Mouse (Mus musculus) CH12.LX (cell line): ENCODE data around the gene Sae1. TPM values are rescaled to one million over a fixed set of nuclear protein-coding genes. Genes with fewer than 3 reads are reported as not detected.

ENCODE experiments used
- DNase-seq: peaks from one replicate; pipeline ENCODE4 v3.0.0-alpha.2; 2013; ENCODE audit errors: extremely low read depth
- H3K27ac ChIP-seq: 2 replicates; pipeline ENCODE4 v1.5.1; 2012; ENCODE audit warnings: low read depth, mild to moderate bottlenecking, control low read depth, moderate library complexity; ENCODE audit not compliant: insufficient read depth
- H3K27me3 ChIP-seq: replicated peaks from 2 replicates; pipeline ENCODE3; 2012; ENCODE audit warnings: inconsistent platforms
- H3K36me3 ChIP-seq, 2 experiments: replicated peaks in 1 of 2; 2 replicates each; pipeline versions ENCODE3 to v1.6.1; 2012; ENCODE audit warnings: inconsistent platforms in 1 of 2, low read length in 1 of 2, mild to moderate bottlenecking in 1 of 2, mixed read lengths in 1 of 2, moderate library complexity in 1 of 2; ENCODE audit not compliant: control insufficient read depth in 1 of 2, insufficient read depth in 1 of 2
- H3K4me1 ChIP-seq, 2 experiments: 2 replicates each; pipeline ENCODE4 v1.6.1; 2012; ENCODE audit warnings: inconsistent platforms in 1 of 2, moderate library complexity in 1 of 2; ENCODE audit not compliant: insufficient read depth in 2 of 2, control insufficient read depth in 1 of 2
- H3K4me2 ChIP-seq: 2 replicates; pipeline ENCODE4 v1.6.1; 2012; ENCODE audit warnings: low read depth, mild to moderate bottlenecking, control low read depth; ENCODE audit not compliant: poor library complexity, insufficient read depth, severe bottlenecking
- H3K4me3 ChIP-seq, 3 experiments: fragments of 150-350 bp in 1 of 3; sonication (generic) in 1 of 3; replicated peaks in 1 of 3; 2 replicates each; pipeline versions ENCODE3 to v1.5.1; 2011 to 2012; ENCODE audit warnings: low read depth in 2 of 3, low read length in 2 of 3, mild to moderate bottlenecking in 2 of 3, moderate library complexity in 2 of 3, control low read depth in 1 of 3, improper control_type of control experiment in 1 of 3, inconsistent platforms in 1 of 3, mixed read lengths in 1 of 3; ENCODE audit not compliant: poor library complexity in 1 of 3
- H3K79me2 ChIP-seq: replicated peaks from 2 replicates; pipeline ENCODE4 v1.6.1; 2012; ENCODE audit warnings: mild to moderate bottlenecking, moderate library complexity; ENCODE audit not compliant: control insufficient read depth, poor library complexity, insufficient read depth, severe bottlenecking; ENCODE audit errors: extremely low read depth
- H3K9ac ChIP-seq: 2 replicates; pipeline ENCODE4 v1.6.1; 2012; ENCODE audit warnings: low read depth, mild to moderate bottlenecking, control low read depth, moderate library complexity; ENCODE audit not compliant: insufficient read depth
- H3K9me3 ChIP-seq: replicated peaks from 2 replicates; pipeline ENCODE3; 2012; ENCODE audit warnings: low read length, inconsistent platforms, mixed read lengths
- BHLHE40 ChIP-seq: IDR thresholded peaks from 2 replicates; pipeline ENCODE4 v1.6.1; 2011; ENCODE audit warnings: mild to moderate bottlenecking, low read depth, low read length, improper control_type of control experiment
- CHD1 ChIP-seq: IDR thresholded peaks from 2 replicates; pipeline ENCODE4 v1.6.1; 2012; ENCODE audit warnings: low read depth, low read length, improper control_type of control experiment, inconsistent platforms
- CHD2 ChIP-seq: IDR thresholded peaks from 2 replicates; pipeline ENCODE4 v1.6.1; 2011; ENCODE audit warnings: low read length, improper control_type of control experiment
- CTCF ChIP-seq, 2 experiments: IDR thresholded peaks in 1 of 2; conservative IDR thresholded peaks in 1 of 2; 2 replicates each; pipeline ENCODE4 v1.5.1; 2011 to 2012; ENCODE audit warnings: low read depth in 2 of 2, low read length in 2 of 2, improper control_type of control experiment in 1 of 2, inconsistent platforms in 1 of 2, mild to moderate bottlenecking in 1 of 2, moderate library complexity in 1 of 2
- E2F4 ChIP-seq: IDR thresholded peaks from 2 replicates; pipeline ENCODE4 v1.6.1; 2011; ENCODE audit warnings: low read depth, low read length, improper control_type of control experiment; ENCODE audit not compliant: insufficient replicate concordance
- ELF1 ChIP-seq: IDR thresholded peaks from 2 replicates; pipeline ENCODE4 v1.6.1; 2014; ENCODE audit warnings: low read depth, mild to moderate bottlenecking, inconsistent platforms, low read length, improper control_type of control experiment
- EP300 ChIP-seq: IDR thresholded peaks from 2 replicates; pipeline ENCODE4 v1.6.1; 2011; ENCODE audit warnings: low read length, improper control_type of control experiment
- ETS1 ChIP-seq: conservative IDR thresholded peaks from 2 replicates; pipeline ENCODE4 v1.6.1; 2012; ENCODE audit warnings: low read depth, mild to moderate bottlenecking, inconsistent platforms, low read length, improper control_type of control experiment, moderate library complexity
- GABPA ChIP-seq: IDR thresholded peaks from 2 replicates; pipeline ENCODE4 v1.6.1; 2012; ENCODE audit warnings: low read depth, low read length, improper control_type of control experiment, inconsistent platforms; ENCODE audit not compliant: insufficient replicate concordance
- HCFC1 ChIP-seq: IDR thresholded peaks from 2 replicates; pipeline ENCODE4 v1.6.1; 2012; ENCODE audit warnings: low read depth, mild to moderate bottlenecking, inconsistent platforms, low read length, improper control_type of control experiment
- JUN ChIP-seq: IDR thresholded peaks from 2 replicates; pipeline ENCODE4 v1.6.1; 2011; ENCODE audit warnings: low read depth, mild to moderate bottlenecking, low read length, improper control_type of control experiment, moderate library complexity; ENCODE audit not compliant: insufficient read depth
- JUND ChIP-seq: conservative IDR thresholded peaks from 2 replicates; pipeline ENCODE4 v1.6.1; 2011; ENCODE audit warnings: low read depth, low read length, improper control_type of control experiment
- KAT2A ChIP-seq: IDR thresholded peaks from 2 replicates; pipeline ENCODE4 v1.6.1; 2012; ENCODE audit warnings: low read length, improper control_type of control experiment, inconsistent platforms; ENCODE audit not compliant: insufficient replicate concordance
- MAFK ChIP-seq: IDR thresholded peaks from 2 replicates; pipeline ENCODE4 v1.6.1; 2011; ENCODE audit warnings: low read length, improper control_type of control experiment; ENCODE audit not compliant: insufficient replicate concordance
- MAX ChIP-seq: IDR thresholded peaks from 2 replicates; pipeline ENCODE4 v1.6.1; 2011; ENCODE audit warnings: low read length, improper control_type of control experiment
- MAZ ChIP-seq: IDR thresholded peaks from 2 replicates; pipeline ENCODE4 v1.6.1; 2012; ENCODE audit warnings: low read depth, mild to moderate bottlenecking, inconsistent platforms, low read length, improper control_type of control experiment, moderate library complexity
- MEF2A ChIP-seq: IDR thresholded peaks from 2 replicates; pipeline ENCODE4 v1.6.1; 2014; ENCODE audit warnings: low read depth, mild to moderate bottlenecking, inconsistent platforms, low read length, improper control_type of control experiment, borderline replicate concordance
- MXI1 ChIP-seq: IDR thresholded peaks from 2 replicates; pipeline ENCODE4 v1.6.1; 2011; ENCODE audit warnings: mild to moderate bottlenecking, low read depth, low read length, improper control_type of control experiment
- MYC ChIP-seq: IDR thresholded peaks from 2 replicates; pipeline ENCODE4 v1.6.1; 2011; ENCODE audit warnings: low read depth, mild to moderate bottlenecking, improper control_type of control experiment, low read length
- NELFE ChIP-seq: IDR thresholded peaks from 2 replicates; pipeline ENCODE4 v1.6.1; 2011; ENCODE audit warnings: low read depth, low read length, improper control_type of control experiment
- NRF1 ChIP-seq: IDR thresholded peaks from 2 replicates; pipeline ENCODE4 v1.6.1; 2014; ENCODE audit warnings: low read depth, mild to moderate bottlenecking, inconsistent platforms, low read length, improper control_type of control experiment, moderate library complexity
- PAX5 ChIP-seq: IDR thresholded peaks from 2 replicates; pipeline ENCODE4 v1.6.1; 2012; ENCODE audit warnings: low read length, inconsistent platforms, mixed read lengths
- POLR2A ChIP-seq: IDR thresholded peaks from 2 replicates; pipeline ENCODE4 v1.6.1; 2011; ENCODE audit warnings: low read depth, mild to moderate bottlenecking, improper control_type of control experiment, low read length
- POLR2AphosphoS2 ChIP-seq: IDR thresholded peaks from 2 replicates; pipeline ENCODE4 v1.6.1; 2011; ENCODE audit warnings: low read depth, low read length, improper control_type of control experiment
- RAD21 ChIP-seq: IDR thresholded peaks from 2 replicates; pipeline ENCODE4 v1.6.1; 2011; ENCODE audit warnings: low read depth, mild to moderate bottlenecking, low read length, improper control_type of control experiment, moderate library complexity
- RCOR1 ChIP-seq: conservative IDR thresholded peaks from 2 replicates; pipeline ENCODE4 v1.6.1; 2012; ENCODE audit warnings: low read depth, mild to moderate bottlenecking, inconsistent platforms, low read length, improper control_type of control experiment
- SIN3A ChIP-seq: IDR thresholded peaks from 2 replicates; pipeline ENCODE4 v1.6.1; 2012; ENCODE audit warnings: low read length, improper control_type of control experiment, inconsistent platforms
- SMC3 ChIP-seq: IDR thresholded peaks from 2 replicates; pipeline ENCODE4 v1.6.1; 2011; ENCODE audit warnings: low read depth, low read length, improper control_type of control experiment
- TBP ChIP-seq: conservative IDR thresholded peaks from 2 replicates; pipeline ENCODE4 v1.6.1; 2011; ENCODE audit warnings: low read depth, low read length, improper control_type of control experiment
- TCF12 ChIP-seq: IDR thresholded peaks from 2 replicates; pipeline ENCODE4 v1.6.1; 2014; ENCODE audit warnings: low read depth, mild to moderate bottlenecking, inconsistent platforms, low read length, improper control_type of control experiment
- UBTF ChIP-seq: IDR thresholded peaks from 2 replicates; pipeline ENCODE4 v1.6.1; 2012; ENCODE audit warnings: low read depth, mild to moderate bottlenecking, inconsistent platforms, low read length, improper control_type of control experiment, moderate library complexity
- USF1 ChIP-seq: IDR thresholded peaks from 2 replicates; pipeline ENCODE4 v1.6.1; 2014; ENCODE audit warnings: low read depth, mild to moderate bottlenecking, inconsistent platforms, low read length, improper control_type of control experiment
- USF2 ChIP-seq: conservative IDR thresholded peaks from 2 replicates; pipeline ENCODE4 v1.6.1; 2011; ENCODE audit warnings: low read depth, low read length, improper control_type of control experiment
- ZC3H11A ChIP-seq: IDR thresholded peaks from 2 replicates; pipeline ENCODE4 v1.6.1; 2012; ENCODE audit warnings: low read depth, mild to moderate bottlenecking, inconsistent platforms, low read length, improper control_type of control experiment
- ZKSCAN1 ChIP-seq: IDR thresholded peaks from 2 replicates; pipeline ENCODE4 v1.6.1; 2012; ENCODE audit warnings: low read depth, inconsistent platforms, low read length, improper control_type of control experiment, borderline replicate concordance
- ZMIZ1 ChIP-seq: IDR thresholded peaks from 2 replicates; pipeline ENCODE4 v1.6.1; 2012; ENCODE audit warnings: low read depth, mild to moderate bottlenecking, inconsistent platforms, low read length, improper control_type of control experiment
- ZNF384 ChIP-seq: IDR thresholded peaks from 2 replicates; pipeline ENCODE4 v1.6.1; 2012; ENCODE audit warnings: low read depth, low read length, improper control_type of control experiment, inconsistent platforms
- dilution Hi-C: fragments of 300-500 bp; cut with MboI; formaldehyde crosslinking; loops from 2 replicates; pipeline ENCODE4 v1.14.3; 2020; ENCODE audit warnings: low sequenced_read_pairs; ENCODE audit not compliant: extremely low pct_unique_long_range_greater_than_20kb, extremely low pct_ligation_motif_present
- in situ Hi-C: fragments of 300-500 bp; cut with MboI; formaldehyde crosslinking; loops from 3 replicates; pipeline ENCODE4 v1.14.3; 2019; ENCODE audit warnings: low sequenced_read_pairs, low pct_ligation_motif_present, low pct_unique_long_range_greater_than_20kb, mixed read lengths
- polyA plus RNA-seq: library from polyadenylated mRNA; unstranded; fragments of >175 nt; gene quantifications from 2 replicates; pipeline ENCODE4 v1.2.1, GENCODE M21; 2012; ENCODE audit warnings: low read depth; ENCODE audit not compliant: insufficient read length
- total RNA-seq, 2 experiments: library from RNA; depleted of rRNA; stranded (reverse); fragments of 300-350 nt in 1 of 2; fragments of >200 nt in 1 of 2; gene quantifications; 2 replicates each; pipeline ENCODE4 v1.2.3; 2012 to 2014

The Sae1 gene
- total and polyA plus RNA-seq, 3 experiments, result 146 to 271 (median 160) TPM

DNA sequence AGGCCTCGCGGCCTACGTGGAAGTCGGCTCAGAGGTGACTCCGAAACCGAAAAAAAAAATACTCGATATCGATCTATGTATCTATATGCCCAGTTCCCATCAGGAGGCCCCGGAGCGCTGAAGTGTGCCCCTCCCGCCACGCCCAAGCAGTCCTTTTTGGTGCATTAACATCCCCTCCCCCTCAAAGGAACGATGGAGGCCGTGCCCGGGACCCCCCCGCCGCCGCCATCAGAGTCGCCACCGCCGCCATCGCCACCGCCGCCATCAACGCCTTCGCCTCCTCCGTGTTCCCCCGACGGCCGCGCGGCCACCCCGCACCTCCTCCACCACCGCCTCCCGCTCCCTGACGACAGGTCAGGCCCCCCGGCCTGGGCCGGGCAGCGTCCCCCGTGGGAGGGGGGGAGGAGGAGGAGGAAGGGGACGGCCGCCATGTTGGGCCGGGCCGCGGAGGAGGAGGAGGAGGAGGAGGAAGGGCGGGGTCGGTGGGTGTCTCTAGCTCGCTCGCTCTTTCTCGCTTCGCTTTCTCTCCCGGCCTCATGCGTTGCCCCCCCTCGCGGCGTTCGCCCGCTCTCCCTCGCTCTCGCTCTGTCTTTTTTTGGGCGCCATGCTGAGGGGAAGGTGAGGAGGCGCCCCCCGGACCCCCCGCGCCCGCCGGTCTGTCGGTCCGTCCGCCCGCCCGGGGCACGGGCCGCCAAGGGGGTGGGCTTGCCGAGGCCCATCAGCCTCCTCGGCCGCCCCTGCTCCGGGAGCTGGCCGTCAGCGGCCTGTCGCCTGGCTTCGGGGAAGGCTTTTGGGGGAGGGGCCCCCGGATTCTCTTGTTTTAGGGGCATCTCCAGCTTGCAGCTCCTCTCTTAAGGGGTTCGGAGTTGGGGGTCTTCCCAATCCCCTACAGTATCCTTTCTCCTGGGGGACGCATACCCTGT is 13.3 kb upstream of the Sae1 start, which contains the start of gene Zc3h4:
Gene Zc3h4, plus strand, starts transcription at position 222 of the 923 bp plus-strand sequence.
- H3K4me2 ChIP-seq, result peak within 1 kb of the TSS; percentile 29; the same call in 1 of the 2 replicates
- TF ChIP-seq MYC (peak; percentile 67; the same call in 1 of the 2 replicates), ZMIZ1 (peak; percentile 57; the same call in 1 of the 2 replicates), NRF1 (peak; percentile 63), POLR2AphosphoS2 (no peak), RAD21 (no peak), KAT2A (0 out of 2 replicates have a peak, but pooled peaks have one; percentile 7), TCF12 (peak; percentile 85), MAFK (no peak), MAX (peak; percentile 68; the same call in 1 of the 2 replicates), RCOR1 (no peak; the same call in 1 of the 2 replicates), JUN (no peak), HCFC1 (no peak; the same call in 1 of the 2 replicates), CHD2 (no peak; the same call in 1 of the 2 replicates), MEF2A (peak; percentile 46; the same call in 1 of the 2 replicates), PAX5 (no peak), ETS1 (no peak), POLR2A (peak; percentile 86), BHLHE40 (no peak), NELFE (peak; percentile 78), TBP (0 out of 2 replicates have a peak, but pooled peaks have one; percentile 17), USF2 (no peak), CTCF (conservative IDR thresholded peaks at IDR 0.05 in 1 of 2, IDR thresholded peaks at IDR 0.05 in 1 of 2; ENCODE audit: low read depth in 2 of 2, low read length in 2 of 2) (peak in 1 of 2 experiments; percentile 14; a peak in 1 of 4 replicates), CHD1 (no peak; the same call in none of the 2 replicates), GABPA (no peak), SMC3 (no peak), EP300 (no peak), E2F4 (no peak), MXI1 (peak; percentile 66; the same call in 1 of the 2 replicates), MAZ (peak; percentile 89), USF1 (no peak), ELF1 (peak; percentile 45; the same call in 1 of the 2 replicates), UBTF (0 out of 2 replicates have a peak, but pooled peaks have one; percentile 78), ZC3H11A (no peak), ZKSCAN1 (no peak), SIN3A (peak; percentile 43), JUND (no peak), ZNF384 (no peak)

More for the DNA sequence above, 13.3 kb upstream of the Sae1 start, which contains the start of gene Zc3h4:
- peak; percentile 81 for DNase-seq
- H3K79me2 ChIP-seq, result peaks cover 33% of the 10 kb centered on the region
- no peaks in the 10 kb centered on the region for H3K27me3 ChIP-seq
- peaks cover 7 to 29% of the 10 kb centered on the region in 2 experiments for H3K4me1 ChIP-seq
- peak within 1 kb of the TSS; percentile 98 for H3K27ac ChIP-seq
- in situ Hi-C loops, result no loop called here
- H3K36me3 ChIP-seq, result peaks cover 0 to 5% of the 10 kb centered on the region in 2 experiments
- dilution Hi-C loops, result no loop called here
- no peaks in the 10 kb centered on the region for H3K9me3 ChIP-seq
- H3K4me3 ChIP-seq, result peak within 1 kb of the TSS; percentile 87 to 91 (median 90)
- H3K9ac ChIP-seq, result peak within 1 kb of the TSS; percentile 99
